Mouse (Mus musculus) midbrain, embryonic 14.5 days (tissue): Measurements from ENCODE around the gene Nudt7. TPM values are rescaled to one million over a fixed set of nuclear protein-coding genes. Genes with fewer than 3 reads are reported as not detected.

Source experiments
- ATAC-seq: fragments of 200-750 bp; cut with Nextera tagmentation; 2 replicates; pipeline ENCODE4 v1.8.0; 2017; ENCODE audit warnings: moderate number of reproducible peaks, moderate library complexity; ENCODE audit not compliant: low FRiP score, low TSS enrichment
- DNase-seq: peaks from one replicate; pipeline ENCODE4 v3.0.0-alpha.2; 2015
- H3K27ac ChIP-seq: fragments of 300-500 bp; sonication (generic); replicated peaks from 2 replicates; pipeline ENCODE4 v1.5.1; 2014; ENCODE audit warnings: mild to moderate bottlenecking, low read depth, low read length, moderate library complexity
- H3K27me3 ChIP-seq: fragments of 300-500 bp; sonication (generic); 2 replicates; pipeline ENCODE4 v1.6.1; 2014; ENCODE audit warnings: low read length, control low read depth, mixed read lengths; ENCODE audit not compliant: control insufficient read depth, insufficient read depth
- H3K36me3 ChIP-seq: fragments of 300-500 bp; sonication (generic); 2 replicates; pipeline ENCODE4 v1.6.1; 2014; ENCODE audit warnings: low read length, control low read depth; ENCODE audit not compliant: control insufficient read depth, insufficient read depth
- H3K4me1 ChIP-seq: fragments of 300-500 bp; sonication (generic); 2 replicates; pipeline ENCODE4 v1.6.1; 2014; ENCODE audit warnings: mild to moderate bottlenecking, antibody characterized with exemption, low read length, control low read depth; ENCODE audit not compliant: control insufficient read depth, insufficient read depth
- H3K4me2 ChIP-seq: fragments of 300-500 bp; sonication (generic); 2 replicates; pipeline ENCODE4 v1.6.1; 2014; ENCODE audit warnings: mild to moderate bottlenecking, low read length, moderate library complexity
- H3K4me3 ChIP-seq: fragments of 300-500 bp; sonication (generic); replicated peaks from 2 replicates; pipeline ENCODE4 v1.5.1; 2014; ENCODE audit warnings: low read depth, low read length
- H3K9ac ChIP-seq: fragments of 300-500 bp; sonication (generic); replicated peaks from 2 replicates; pipeline ENCODE4 v1.6.1; 2014; ENCODE audit warnings: mild to moderate bottlenecking, low read length, moderate library complexity
- H3K9me3 ChIP-seq: fragments of 300-500 bp; sonication (generic); 2 replicates; pipeline ENCODE4 v1.6.1; 2016; ENCODE audit warnings: low read length, control low read depth, mixed read lengths; ENCODE audit not compliant: control insufficient read depth
- WGBS: fragments of 180-500 bp; shearing (Covaris S2); extraction: QIAGEN DNeasy Blood & Tissue Kit; methylation state at CpG from one replicate; pipeline ENCODE4 v1.1.7; 2014; 5-methylcytosine and 5-hydroxymethylcytosine counted together
- polyA plus RNA-seq: library from polyadenylated mRNA; unstranded; fragments of >200 nt; fragmentation: Nextera tagmentation; extraction: Ambion mirVana; gene quantifications from 2 replicates; pipeline ENCODE4 v1.2.1, GENCODE M21; 2014

The Nudt7 gene
- polyA plus RNA-seq, 1 experiment from 2014 or later = 3.0 TPM

DNA sequence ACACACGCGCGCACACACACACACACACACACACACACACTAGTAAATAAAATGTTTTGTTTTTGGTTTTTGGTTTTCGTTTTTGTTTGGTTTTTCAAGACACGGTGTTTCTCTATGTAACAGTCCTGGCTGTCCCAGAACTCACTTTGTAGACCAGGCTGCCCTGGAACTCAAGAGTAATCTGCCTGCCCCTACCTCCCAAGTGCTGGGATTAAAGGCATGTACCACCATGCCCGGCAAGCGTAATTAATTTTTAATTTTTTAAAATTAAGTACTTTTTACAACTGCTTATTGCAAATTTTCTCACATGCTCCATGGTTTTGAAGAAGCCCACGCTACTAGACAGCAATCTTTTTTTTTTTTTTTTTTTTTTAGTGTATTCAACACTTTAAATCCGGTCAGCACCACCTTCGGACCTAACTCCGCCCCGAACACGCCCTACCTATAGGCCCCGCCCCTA is 277 bp upstream of the Nudt7 start:
- Histone ChIP-seq H3K4me2 (peak overlapping the region; percentile 68), H3K27me3 (no peaks in the 10 kb centered on the region), H3K4me1 (peaks cover 5% of the 10 kb centered on the region; the same call in 1 of the 2 replicates), H3K9me3 (no peaks in the 10 kb centered on the region), H3K4me3 (peak overlapping the region; percentile 38), H3K27ac (no peak overlapping the region), H3K9ac (no peak overlapping the region), H3K36me3 (no peaks in the 10 kb centered on the region)
- DNase-seq = no peak
- ATAC-seq = no peak
- WGBS = 26% methylated on average over 14 of the region's 14 CpGs

DNA sequence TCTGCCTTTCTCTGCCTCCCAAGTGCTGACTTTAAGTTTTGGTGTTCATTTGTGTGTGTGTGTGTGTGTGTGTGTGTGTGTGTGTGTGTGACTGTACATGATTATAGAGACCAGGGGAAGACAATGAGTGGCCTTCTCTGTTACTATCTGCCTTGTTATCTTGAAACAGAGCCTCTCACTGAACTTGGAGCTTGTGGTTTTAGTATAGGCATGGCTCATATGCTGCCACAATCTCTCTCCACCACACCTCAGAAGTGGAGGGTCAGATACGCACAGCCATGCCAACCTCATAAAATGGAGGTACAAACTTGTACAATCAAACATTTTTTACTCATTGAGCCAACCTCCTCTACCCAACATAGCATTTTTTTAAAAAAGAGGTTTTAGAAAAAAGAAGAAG is 3.4 kb downstream of the Nudt7 start:
- H3K4me1 ChIP-seq = peaks cover 5% of the 10 kb centered on the region; the same call in 1 of the 2 replicates
- no peaks in the 10 kb centered on the region for H3K9me3 ChIP-seq
- H3K4me2 ChIP-seq = no peak overlapping the region
- no peak for ATAC-seq
- DNase-seq = no peak
- H3K4me3 ChIP-seq = no peak overlapping the region
- H3K36me3 ChIP-seq = no peaks in the 10 kb centered on the region
- H3K27ac ChIP-seq = no peak overlapping the region
- H3K27me3 ChIP-seq = no peaks in the 10 kb centered on the region
- no peak overlapping the region for H3K9ac ChIP-seq
- 87% methylated on average over 1 of the region's 1 CpGs for WGBS

DNA sequence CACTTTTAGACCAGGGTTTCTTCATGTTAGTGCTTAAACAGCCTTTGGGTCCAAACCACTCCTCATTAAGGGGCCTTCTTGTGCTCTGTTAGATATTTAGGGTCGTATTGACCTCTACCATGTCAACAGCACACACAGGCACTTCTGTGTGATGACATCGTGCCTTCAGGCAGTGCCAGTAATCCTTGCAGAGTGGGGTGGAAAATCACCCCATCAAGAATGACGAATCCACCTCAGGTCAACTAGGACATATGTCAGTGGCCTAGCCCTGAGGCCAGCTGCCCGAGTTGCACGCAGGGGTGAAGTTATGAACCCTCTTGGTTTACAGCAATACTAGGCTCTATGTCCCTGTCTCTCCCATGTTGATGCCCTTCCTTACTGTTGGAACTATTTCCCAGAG is 3.8 kb downstream of the Nudt7 start:
- H3K4me1 ChIP-seq = peaks cover 5% of the 10 kb centered on the region; the same call in 1 of the 2 replicates
- no peak overlapping the region for H3K4me2 ChIP-seq
- no peaks in the 10 kb centered on the region for H3K9me3 ChIP-seq
- ATAC-seq (no peak), DNase-seq (no peak)
- WGBS = 84% methylated on average over 5 of the region's 5 CpGs
- H3K27me3 ChIP-seq = no peaks in the 10 kb centered on the region
- no peak overlapping the region for H3K4me3 ChIP-seq
- H3K36me3 ChIP-seq = no peaks in the 10 kb centered on the region
- H3K9ac ChIP-seq = no peak overlapping the region
- no peak overlapping the region for H3K27ac ChIP-seq

DNA sequence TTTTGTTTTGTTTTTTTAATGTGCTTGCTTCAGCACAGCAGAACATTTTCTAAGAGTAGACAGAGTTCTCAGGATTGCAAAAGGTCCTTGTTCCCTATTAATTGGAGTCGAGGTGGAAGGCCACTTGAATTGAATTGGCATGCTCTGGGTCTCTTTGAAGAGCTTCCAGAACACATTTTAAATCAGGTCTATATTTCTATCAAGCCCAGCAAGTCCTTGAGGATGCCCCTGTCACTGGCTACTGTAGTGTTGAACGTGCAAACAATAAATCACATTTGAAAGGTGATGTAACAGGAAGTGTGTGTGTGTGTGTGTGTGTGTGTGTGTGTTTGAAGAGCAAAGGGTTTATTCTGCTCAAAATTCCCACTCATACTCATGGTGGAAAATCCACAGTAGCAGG is 7.1 kb downstream of the Nudt7 start:
- no peak for DNase-seq
- 81% methylated on average over 2 of the region's 2 CpGs for WGBS
- Histone ChIP-seq H3K9ac (no peak overlapping the region), H3K4me2 (no peak overlapping the region), H3K27ac (no peak overlapping the region), H3K4me3 (no peak overlapping the region), H3K9me3 (no peaks in the 10 kb centered on the region), H3K27me3 (no peaks in the 10 kb centered on the region), H3K36me3 (no peaks in the 10 kb centered on the region), H3K4me1 (no peaks in the 10 kb centered on the region)
- ATAC-seq = no peak

DNA sequence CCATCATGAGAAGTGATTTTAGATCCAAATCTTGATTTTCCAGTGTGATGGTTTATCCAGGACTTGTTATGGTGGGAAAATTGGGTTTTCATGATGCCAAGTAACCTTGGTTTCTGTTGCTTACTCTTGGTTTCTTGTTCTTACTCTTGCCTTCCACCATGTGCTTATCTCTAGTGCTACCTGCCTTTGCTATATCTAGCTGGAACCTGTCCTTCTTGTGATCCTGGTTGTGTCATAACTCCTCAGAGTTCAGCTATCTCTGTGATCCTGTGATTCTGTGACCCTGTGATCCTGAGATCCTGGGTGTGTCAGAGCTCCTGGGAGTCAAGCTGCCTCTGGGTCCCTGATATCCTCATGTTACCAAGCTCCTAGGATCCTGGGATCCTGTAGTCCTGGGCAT is 8.8 kb downstream of the Nudt7 start:
- no peaks in the 10 kb centered on the region for H3K27me3 ChIP-seq
- no peak overlapping the region for H3K4me3 ChIP-seq
- DNase-seq (no peak), ATAC-seq (no peak)
- H3K4me1 ChIP-seq = no peaks in the 10 kb centered on the region
- no peaks in the 10 kb centered on the region for H3K9me3 ChIP-seq
- H3K4me2 ChIP-seq = no peak overlapping the region
- no peak overlapping the region for H3K9ac ChIP-seq
- no peak overlapping the region for H3K27ac ChIP-seq
- H3K36me3 ChIP-seq = no peaks in the 10 kb centered on the region

DNA sequence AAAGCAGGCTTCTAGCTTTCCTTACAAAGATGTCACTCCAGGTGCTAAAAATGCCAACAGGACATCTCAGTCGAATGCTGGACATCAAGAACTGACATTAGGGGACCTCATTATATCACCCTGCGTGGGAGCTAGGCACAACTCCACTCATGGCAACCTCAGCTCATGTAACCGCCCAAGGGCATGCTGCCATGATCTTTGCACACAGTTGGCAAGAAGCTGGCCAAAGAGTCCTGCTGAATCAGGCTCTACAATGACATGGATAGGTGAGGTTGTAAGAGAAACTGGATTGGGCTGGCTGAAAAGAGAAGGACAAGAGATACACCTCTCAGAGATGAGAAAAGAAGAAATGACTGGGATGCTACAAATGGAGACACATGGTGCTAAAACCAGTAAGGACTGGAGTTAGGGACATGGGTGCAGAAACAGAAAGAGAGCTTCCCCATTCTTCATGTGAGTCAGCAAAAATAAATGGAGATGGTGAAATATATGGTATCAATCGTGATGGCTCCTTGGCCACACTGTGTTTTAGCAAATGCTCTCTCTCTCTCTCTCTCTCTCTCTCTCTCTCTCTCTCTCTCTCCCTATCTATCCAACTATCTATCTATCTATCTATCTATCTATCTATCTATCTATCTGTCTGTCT is 10.4 kb downstream of the Nudt7 start:
- Histone ChIP-seq H3K4me2 (no peak overlapping the region), H3K27ac (no peak overlapping the region), H3K36me3 (no peaks in the 10 kb centered on the region), H3K4me3 (no peak overlapping the region), H3K4me1 (no peaks in the 10 kb centered on the region), H3K9me3 (no peaks in the 10 kb centered on the region), H3K9ac (no peak overlapping the region), H3K27me3 (no peaks in the 10 kb centered on the region)
- WGBS = 89% methylated on average over 4 of the region's 4 CpGs
- no peak for DNase-seq
- no peak for ATAC-seq

DNA sequence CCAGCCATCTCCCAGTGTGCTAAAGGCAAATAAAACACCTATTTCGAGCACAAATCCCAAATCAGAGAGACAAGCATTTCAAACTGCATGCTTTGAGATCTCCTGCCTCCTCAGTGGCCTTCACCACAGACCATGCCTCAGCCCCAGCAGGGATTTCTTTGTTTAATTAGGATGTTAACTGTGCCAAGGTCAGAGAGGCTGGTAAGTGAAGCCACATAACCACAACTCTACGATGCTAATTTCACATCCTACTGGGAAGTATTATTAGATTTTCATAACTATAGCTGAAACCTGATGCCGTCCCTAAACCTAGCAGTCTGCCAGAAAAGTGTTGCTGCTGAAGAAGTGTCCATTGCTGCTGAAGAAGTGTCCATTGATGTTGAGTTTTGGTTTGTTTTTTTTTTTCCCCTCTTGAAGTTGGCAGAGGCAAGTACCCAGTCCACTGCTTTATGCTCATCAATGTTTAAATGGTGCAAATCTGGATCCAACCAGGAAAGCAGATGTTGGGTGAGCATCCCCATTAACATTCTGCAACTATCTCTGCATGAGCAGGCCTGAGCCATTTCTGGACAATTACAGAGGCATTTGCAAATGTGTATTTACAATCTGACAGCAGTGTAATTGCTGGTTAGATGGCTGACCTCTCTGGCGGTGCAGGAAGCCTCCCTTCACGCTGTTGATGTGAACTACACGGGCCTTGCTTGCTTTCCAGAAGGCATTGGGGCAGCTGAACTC is 20.1 kb downstream of the Nudt7 start:
- DNase-seq = no peak
- no peak overlapping the region for H3K27ac ChIP-seq

DNA sequence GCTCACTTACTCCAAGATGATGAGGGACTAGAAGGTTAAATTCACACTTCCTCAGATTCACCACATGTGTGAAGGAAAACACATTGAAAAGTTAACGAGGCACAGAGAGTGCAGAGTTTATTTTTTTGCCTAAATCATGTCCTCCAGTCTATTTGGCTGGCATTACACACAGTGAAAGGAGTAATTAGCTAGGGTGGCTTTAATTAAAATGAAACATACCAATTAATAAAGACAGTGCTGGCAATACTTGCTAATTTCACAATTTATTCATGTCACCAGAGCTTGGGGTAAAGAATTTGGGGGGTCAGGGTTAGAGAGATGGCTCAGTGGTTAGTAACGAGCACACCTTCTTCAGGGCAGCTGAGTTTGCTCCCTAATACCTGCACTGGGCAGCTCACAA is 25.2 kb downstream of the Nudt7 start:
- no peaks in the 10 kb centered on the region for H3K36me3 ChIP-seq
- no peak overlapping the region for H3K9ac ChIP-seq
- ATAC-seq = no peak
- no peaks in the 10 kb centered on the region for H3K4me1 ChIP-seq
- no peak overlapping the region for H3K4me3 ChIP-seq
- WGBS = 78% methylated on average over 2 of the region's 2 CpGs
- no peaks in the 10 kb centered on the region for H3K27me3 ChIP-seq
- H3K4me2 ChIP-seq = no peak overlapping the region
- no peak overlapping the region for H3K27ac ChIP-seq
- DNase-seq = no peak
- no peaks in the 10 kb centered on the region for H3K9me3 ChIP-seq

More for the DNA sequence above, 20.1 kb downstream of the Nudt7 start:
- Histone ChIP-seq H3K9ac (no peak overlapping the region), H3K4me1 (no peaks in the 10 kb centered on the region), H3K4me3 (no peak overlapping the region), H3K4me2 (no peak overlapping the region), H3K36me3 (no peaks in the 10 kb centered on the region), H3K9me3 (no peaks in the 10 kb centered on the region), H3K27me3 (no peaks in the 10 kb centered on the region)
- no peak for ATAC-seq
- 73% methylated on average over 6 of the region's 6 CpGs for WGBS

DNA sequence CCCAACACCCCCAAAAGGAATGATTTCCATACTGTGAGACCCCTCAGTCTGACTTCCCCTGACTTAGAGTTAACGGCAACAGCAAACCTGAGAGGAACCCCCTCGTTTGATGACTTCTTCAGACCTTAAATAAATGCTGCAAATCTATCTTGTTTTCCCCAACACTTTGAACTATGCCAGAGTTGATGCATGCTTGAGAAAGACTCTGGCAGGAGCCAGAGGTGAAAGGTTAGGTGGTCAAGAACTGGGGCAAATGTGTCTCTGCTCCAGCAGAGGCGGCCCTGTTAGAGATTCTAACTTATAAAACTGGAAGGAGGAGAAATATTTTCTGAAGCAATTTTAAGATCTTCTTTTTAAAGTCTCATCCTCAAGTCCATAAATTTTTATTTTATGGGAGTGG is 26.3 kb downstream of the Nudt7 start:
- Histone ChIP-seq H3K27me3 (no peaks in the 10 kb centered on the region), H3K4me1 (0 out of 2 replicates have a peak, but pooled peaks cover under 1% of the 10 kb centered on the region), H3K27ac (no peak overlapping the region), H3K9me3 (no peaks in the 10 kb centered on the region), H3K9ac (no peak overlapping the region), H3K4me3 (no peak overlapping the region), H3K36me3 (no peaks in the 10 kb centered on the region), H3K4me2 (no peak overlapping the region)
- DNase-seq = no peak
- WGBS = 86% methylated on average over 3 of the region's 3 CpGs
- ATAC-seq = no peak
